Mouse (Mus musculus): Measurements from ENCODE around the gene Klf7. TPM values are rescaled to one million over a fixed set of nuclear protein-coding genes. Genes with fewer than 3 reads are reported as not detected.

The Klf7 gene
- polyA plus RNA-seq, 3 experiments from 2014 or later = 6.6 to 22.4 (median 21.6) TPM

- no peak for ATAC-seq
Observed at GRCm38 (mm10) chr1:64020672-64021635, 101.1 kb downstream of the Klf7 start.

DNA sequence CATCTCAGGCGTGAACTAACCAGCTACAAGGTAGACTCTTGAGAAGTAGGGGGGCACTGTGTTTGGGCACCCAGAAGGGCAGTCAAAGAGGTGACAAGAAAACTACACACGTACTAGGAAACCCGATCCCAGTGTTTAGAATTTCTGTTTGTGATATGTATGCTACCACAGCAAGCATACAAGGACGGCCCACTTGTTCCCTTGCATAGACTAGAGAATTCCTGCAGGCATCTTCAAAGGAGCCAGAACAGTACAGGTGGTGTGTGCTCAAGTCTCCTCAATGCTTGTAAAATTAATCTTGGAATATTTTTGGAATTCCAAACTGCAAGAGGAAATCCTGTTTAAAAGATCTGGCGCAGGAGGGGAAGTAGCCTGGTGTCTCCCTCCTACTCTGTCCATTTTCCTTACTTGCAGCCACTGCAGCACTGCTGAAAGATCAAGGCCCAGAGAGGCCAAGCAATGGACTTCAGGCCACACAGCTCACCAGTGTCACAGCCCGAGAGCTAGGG, 102.9 kb downstream of the Klf7 start:
- ATAC-seq = no peak

- no peak for ATAC-seq
Observed at GRCm38 (mm10) chr1:64018466-64019077, 103.5 kb downstream of the Klf7 start.

DNA sequence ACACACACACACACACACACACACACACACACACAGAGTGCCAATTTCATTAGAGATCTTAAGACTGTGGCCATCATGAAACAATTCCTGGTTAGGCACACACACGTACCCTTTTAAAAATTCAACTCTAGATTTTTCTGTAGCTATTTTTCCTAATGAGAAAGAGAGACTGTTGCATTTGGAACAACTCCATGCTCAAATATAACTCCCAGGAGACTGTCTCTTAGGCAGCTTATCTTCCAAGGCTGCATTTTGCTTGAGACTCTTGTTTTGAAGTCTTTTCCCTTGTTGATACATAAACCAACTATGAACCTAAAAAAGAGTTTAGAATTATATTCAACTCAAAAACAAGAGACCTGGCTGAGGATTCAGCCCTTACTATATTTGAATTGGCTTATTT, 108.0 kb downstream of the Klf7 start:
- ATAC-seq = no peak

DNA sequence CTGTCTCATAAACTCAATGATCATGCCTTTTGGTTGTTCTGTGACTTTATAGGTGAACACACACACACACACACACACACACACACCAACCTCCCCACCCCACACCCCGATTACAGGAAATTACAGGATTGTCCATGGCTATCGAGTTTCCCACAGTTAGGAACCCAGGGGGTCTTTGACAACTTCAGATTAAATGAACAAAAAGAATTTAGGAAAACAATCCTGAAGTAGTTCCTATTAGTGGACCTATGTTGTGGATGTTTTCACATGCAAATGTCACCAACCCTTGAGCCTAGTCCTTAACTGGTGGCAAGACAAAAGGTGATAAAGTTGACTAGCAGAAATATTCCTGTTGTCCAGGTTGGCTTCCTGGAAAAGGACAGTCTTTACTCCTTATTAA, 113.1 kb downstream of the Klf7 start:
- no peak for ATAC-seq

GRCm38 (mm10) chr1:64008031-64008430, 114.1 kb downstream of the Klf7 start:
- ATAC-seq = no peak

DNA sequence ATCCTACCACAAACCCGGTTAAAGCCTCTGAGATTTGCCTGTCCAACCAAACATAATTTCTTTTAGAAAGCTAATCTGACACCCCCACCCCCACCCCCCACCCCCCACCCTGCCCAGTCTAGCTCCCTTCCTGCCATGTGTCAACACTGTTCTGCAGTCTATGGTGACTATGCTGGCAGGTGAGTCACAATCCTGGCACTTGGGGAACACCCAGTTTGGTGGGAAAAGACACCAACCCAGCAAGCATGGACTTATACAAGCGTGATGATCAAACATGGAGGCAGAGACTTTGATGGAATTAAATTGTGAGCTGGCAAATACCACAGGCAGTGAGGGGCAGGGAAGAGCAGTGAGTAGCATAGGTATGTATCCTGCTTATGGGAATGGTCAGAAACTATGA, 116.9 kb downstream of the Klf7 start:
- no peak for ATAC-seq

DNA sequence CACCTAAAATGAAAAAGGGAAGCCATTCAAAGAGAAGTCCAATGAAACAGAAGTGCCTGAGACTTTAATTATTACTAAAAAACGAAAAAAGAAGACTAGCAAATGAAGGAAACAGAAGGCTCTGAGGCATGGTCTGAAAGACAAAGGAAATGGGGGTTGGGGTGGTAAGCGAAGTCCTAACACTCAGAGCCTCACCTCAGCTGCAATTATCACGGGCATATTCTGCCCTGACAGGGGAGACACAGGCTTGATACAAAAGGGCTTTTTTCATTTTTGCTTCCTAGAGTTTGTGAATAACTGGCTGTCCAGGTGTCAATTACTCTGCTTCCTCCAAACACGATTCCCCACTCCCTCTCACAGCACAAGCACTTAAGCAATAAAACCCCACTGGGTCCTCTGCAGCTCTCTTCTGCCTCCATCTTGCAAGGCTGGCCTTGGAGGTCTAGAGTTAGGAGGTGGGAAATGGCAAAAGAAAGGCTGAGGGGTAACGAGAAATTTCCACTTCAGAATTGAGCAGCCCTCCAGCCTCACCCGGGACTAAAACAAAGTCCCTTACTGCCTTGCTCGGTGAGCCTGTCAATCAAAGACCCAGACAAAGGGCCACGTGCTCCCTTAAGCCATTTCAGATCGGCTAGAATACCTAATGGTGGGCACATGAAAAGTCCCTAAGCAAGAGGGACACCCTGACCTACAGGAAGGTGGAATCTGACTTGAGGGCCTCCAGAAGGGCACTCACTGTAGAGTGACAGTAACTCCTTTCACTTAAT, 118.4 kb downstream of the Klf7 start:
- ATAC-seq = no peak

DNA sequence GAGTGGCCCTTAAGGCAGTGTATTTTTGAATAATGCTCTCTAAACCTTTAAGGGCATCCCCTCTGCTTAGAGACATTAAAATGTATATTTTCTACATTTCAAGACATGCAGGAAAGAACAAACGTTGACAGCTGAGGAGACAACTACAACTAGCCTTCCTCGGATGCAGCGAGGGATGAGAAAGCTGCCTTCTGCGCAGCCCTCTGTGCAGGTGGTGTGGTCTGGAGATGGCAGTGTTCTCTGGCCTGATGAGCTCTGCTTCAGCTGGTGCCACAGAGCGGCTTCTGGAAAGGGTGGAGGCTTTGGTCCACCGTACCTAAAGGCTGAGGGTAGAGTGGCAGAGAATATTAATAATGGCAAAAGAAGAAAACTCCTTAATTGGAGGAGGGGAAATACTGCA, 120.0 kb downstream of the Klf7 start:
- no peak for ATAC-seq

GRCm38 (mm10) chr1:64000597-64000996, 121.5 kb downstream of the Klf7 start:
- peak; percentile 76 for ATAC-seq

GRCm38 (mm10) chr1:63999481-63999880, 122.6 kb downstream of the Klf7 start:
- no peak for ATAC-seq

- ATAC-seq = no peak
Observed at GRCm38 (mm10) chr1:63998901-63999300, 123.2 kb downstream of the Klf7 start.

GRCm38 (mm10) chr1:63998139-63998538, 123.9 kb downstream of the Klf7 start:
- no peak for ATAC-seq

GRCm38 (mm10) chr1:63995828-63996227, 126.3 kb downstream of the Klf7 start:
- ATAC-seq = no peak

- ATAC-seq = no peak
Observed at GRCm38 (mm10) chr1:63995137-63995492, 127.0 kb downstream of the Klf7 start.

DNA sequence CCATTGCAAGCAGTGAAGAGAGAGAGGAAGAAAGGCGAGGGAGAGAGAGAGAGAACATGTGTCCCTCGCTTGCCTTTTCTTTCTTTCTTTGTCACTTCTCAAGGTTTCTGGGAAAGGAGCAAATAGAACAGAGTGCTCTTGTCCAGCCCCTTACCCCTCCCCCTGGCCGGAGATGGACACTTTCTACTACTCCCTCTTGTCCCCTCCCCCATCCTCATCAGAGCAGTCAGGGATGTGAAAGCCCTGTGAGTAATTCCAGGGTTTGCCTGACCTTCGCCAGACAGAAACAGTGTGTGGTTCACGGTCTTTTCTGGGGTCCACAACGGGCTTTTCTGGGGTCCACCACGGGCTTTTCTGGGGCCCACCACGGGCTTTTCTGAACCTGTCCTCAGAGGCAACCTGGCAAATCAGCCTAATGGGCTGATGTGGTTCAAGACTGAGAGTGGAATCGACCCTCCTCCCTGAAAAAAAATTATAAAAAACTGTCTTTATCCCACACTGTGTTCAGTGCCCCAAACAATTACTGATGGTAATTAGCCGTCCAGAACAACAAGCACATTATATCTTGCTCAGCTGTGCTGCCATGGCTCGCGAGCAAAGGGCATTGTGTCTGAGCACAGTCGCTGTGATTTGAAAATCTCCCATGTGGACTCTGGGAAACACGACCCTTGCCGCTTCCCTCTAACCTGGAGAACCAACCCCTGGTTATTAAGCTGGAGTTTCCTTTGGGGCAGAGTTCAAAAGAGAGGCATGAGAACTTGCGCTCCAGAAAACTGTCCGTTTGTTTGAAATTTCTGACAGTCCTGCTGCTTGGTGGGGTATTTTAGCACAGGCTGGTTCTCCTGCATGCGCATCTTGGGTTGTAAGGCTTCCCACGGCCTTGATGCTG, 127.6 kb downstream of the Klf7 start:
- ATAC-seq = no peak

DNA sequence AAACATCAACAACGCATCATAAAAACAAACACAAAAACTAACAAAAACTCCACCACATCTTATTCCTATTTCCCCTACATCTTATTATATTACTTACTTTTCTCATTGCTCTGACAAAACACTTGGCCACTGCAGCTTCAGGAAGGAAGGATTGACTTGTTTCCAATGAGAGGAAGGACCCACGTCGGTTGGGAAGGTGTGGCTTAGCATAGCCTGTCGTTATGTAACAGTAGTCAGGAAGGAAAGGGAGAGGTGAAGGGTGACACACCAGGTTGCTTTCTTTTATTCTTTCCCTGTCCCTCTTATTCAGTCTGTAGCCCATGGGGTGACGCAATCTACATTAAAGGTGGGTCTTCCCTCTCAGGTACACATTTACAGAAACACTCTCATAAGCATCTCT, 129.6 kb downstream of the Klf7 start:
- no peak for ATAC-seq

DNA sequence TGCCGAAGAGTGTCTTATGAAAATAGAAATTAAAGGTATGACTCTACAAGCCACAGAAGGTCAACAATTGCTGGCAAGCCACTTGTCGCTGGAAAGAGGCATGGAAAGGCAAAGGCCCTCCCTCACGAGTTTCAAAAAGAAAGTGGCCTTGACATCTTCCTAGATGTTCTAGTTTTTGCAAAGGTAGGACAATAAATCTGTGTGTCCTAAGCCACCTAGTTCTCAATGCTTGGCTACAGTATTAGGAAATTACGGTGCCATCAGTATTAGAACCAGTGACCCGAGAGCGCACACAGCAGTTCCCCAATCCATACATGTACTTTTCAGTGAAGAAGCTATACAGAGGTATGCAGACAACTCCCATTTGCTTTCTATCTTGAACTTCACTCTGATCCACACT, 131.7 kb downstream of the Klf7 start:
- no peak for ATAC-seq

- ATAC-seq = no peak
Observed at GRCm38 (mm10) chr1:63980733-63981132, 141.3 kb downstream of the Klf7 start.

All from inflammation-experienced regulatory T-cells, adult 6 months (primary cell).